Mouse (Mus musculus): Measurements from ENCODE around the gene Trak1. TPM values are rescaled to one million over a fixed set of nuclear protein-coding genes. Genes with fewer than 3 reads are reported as not detected.
"Not testable (repeated sequence)": the region's sequence is repeated elsewhere in the genome, so short reads cannot be mapped to it uniquely, and the experiment has no call there.

Gene Trak1
- polyA plus RNA-seq, 1 experiment from 2014 or later: 58.4 TPM

GRCm38 (mm10) chr9:121436501-121436900 lies 139.2 kb downstream of the Trak1 start:
- no peak for ATAC-seq (ENCODE audit: low FRiP score, low read depth)
- H3K9ac ChIP-seq: no peak overlapping the region
- no peaks in the 10 kb centered on the region for H3K36me3 ChIP-seq
- H3K4me2 ChIP-seq: no peak overlapping the region
- no peak overlapping the region for H3K27ac ChIP-seq (replicated peaks)
- H3K4me1 ChIP-seq (replicated peaks): peaks cover 6% of the 10 kb centered on the region; the same call in 1 of the 2 replicates
- no peaks in the 10 kb centered on the region for H3K27me3 ChIP-seq
- WGBS: 67% methylated on average over 1 of the region's 1 CpGs
- no peaks in the 10 kb centered on the region for H3K9me3 ChIP-seq
- H3K4me3 ChIP-seq: no peak overlapping the region

GRCm38 (mm10) chr9:121442145-121442544 lies 144.8 kb downstream of the Trak1 start:
- H3K4me2 ChIP-seq: no peak overlapping the region
- peaks cover 36% of the 10 kb centered on the region for H3K36me3 ChIP-seq
- no peak overlapping the region for H3K4me3 ChIP-seq
- H3K9ac ChIP-seq: no peak overlapping the region
- no peak overlapping the region for H3K27ac ChIP-seq (replicated peaks)
- H3K9me3 ChIP-seq: no peaks in the 10 kb centered on the region
- H3K27me3 ChIP-seq: no peaks in the 10 kb centered on the region
- H3K4me1 ChIP-seq (replicated peaks): no peaks in the 10 kb centered on the region
- ATAC-seq (ENCODE audit: low FRiP score, low read depth): no peak
- WGBS: 82% methylated on average over 1 of the region's 1 CpGs

- 0 out of 2 replicates have a peak overlapping the region, but pooled peaks have one; percentile 15 for H3K27ac ChIP-seq (replicated peaks)
Observed at GRCm38 (mm10) chr9:121443696-121444366, 146.5 kb downstream of the Trak1 start.

GRCm38 (mm10) chr9:121444367-121444707 lies 147.0 kb downstream of the Trak1 start:
- peak; percentile 7; the same call in 1 of the 2 replicates for ATAC-seq (ENCODE audit: low FRiP score, low read depth)
- Histone ChIP-seq H3K9me3 (no peaks in the 10 kb centered on the region), H3K27ac (replicated peaks) (0 out of 2 replicates have a peak overlapping the region, but pooled peaks have one; percentile 15), H3K36me3 (peaks cover 56% of the 10 kb centered on the region), H3K4me1 (replicated peaks) (no peaks in the 10 kb centered on the region), H3K9ac (no peak overlapping the region), H3K4me3 (no peak overlapping the region), H3K4me2 (no peak overlapping the region), H3K27me3 (no peaks in the 10 kb centered on the region)
- 58% methylated on average over 3 of the region's 3 CpGs for WGBS

More at GRCm38 (mm10) chr9:121443696-121444366, 146.5 kb downstream of the Trak1 start:
- peaks cover 51% of the 10 kb centered on the region for H3K36me3 ChIP-seq
- ATAC-seq (ENCODE audit: low FRiP score, low read depth): 0 out of 2 replicates have a peak, but pooled peaks have one; percentile 21
- H3K4me1 ChIP-seq (replicated peaks): no peaks in the 10 kb centered on the region
- H3K9me3 ChIP-seq: no peaks in the 10 kb centered on the region
- WGBS: 65% methylated on average over 31 of the region's 31 CpGs
- no peaks in the 10 kb centered on the region for H3K27me3 ChIP-seq
- no peak overlapping the region for H3K4me2 ChIP-seq
- H3K4me3 ChIP-seq: no peak overlapping the region
- H3K9ac ChIP-seq: no peak overlapping the region

GRCm38 (mm10) chr9:121445364-121445763 lies 148.1 kb downstream of the Trak1 start:
- Histone ChIP-seq H3K4me2 (no peak overlapping the region), H3K4me1 (replicated peaks) (no peaks in the 10 kb centered on the region), H3K9me3 (no peaks in the 10 kb centered on the region), H3K36me3 (peaks cover 62% of the 10 kb centered on the region), H3K4me3 (no peak overlapping the region), H3K27ac (replicated peaks) (no peak overlapping the region), H3K9ac (no peak overlapping the region), H3K27me3 (no peaks in the 10 kb centered on the region)
- ATAC-seq (ENCODE audit: low FRiP score, low read depth): no peak
- 98% methylated on average over 2 of the region's 2 CpGs for WGBS

- ATAC-seq (ENCODE audit: low FRiP score, low read depth): no peak
- Histone ChIP-seq H3K4me2 (no peak overlapping the region), H3K9me3 (no peaks in the 10 kb centered on the region), H3K9ac (no peak overlapping the region), H3K4me3 (no peak overlapping the region), H3K27me3 (no peaks in the 10 kb centered on the region), H3K27ac (replicated peaks) (no peak overlapping the region), H3K36me3 (peaks cover 71% of the 10 kb centered on the region), H3K4me1 (replicated peaks) (no peaks in the 10 kb centered on the region)
- WGBS: 83% methylated on average over 13 of the region's 13 CpGs
Observed at GRCm38 (mm10) chr9:121446431-121446831, 149.1 kb downstream of the Trak1 start.

- not testable (repeated sequence) for H3K4me2 ChIP-seq; H3K27me3 ChIP-seq; H3K4me1 ChIP-seq (replicated peaks); H3K27ac ChIP-seq (replicated peaks); H3K9ac ChIP-seq; H3K4me3 ChIP-seq; ATAC-seq (ENCODE audit: low FRiP score, low read depth); H3K9me3 ChIP-seq
- peaks cover 75% of the 10 kb centered on the region for H3K36me3 ChIP-seq
- 47% methylated on average over 9 of the region's 9 CpGs for WGBS
Observed at GRCm38 (mm10) chr9:121452342-121452942, 155.1 kb downstream of the Trak1 start.

- Histone ChIP-seq H3K4me1 (replicated peaks) (no peaks in the 10 kb centered on the region), H3K27ac (replicated peaks) (no peak overlapping the region), H3K4me2 (no peak overlapping the region), H3K27me3 (no peaks in the 10 kb centered on the region), H3K4me3 (no peak overlapping the region), H3K9me3 (no peaks in the 10 kb centered on the region), H3K9ac (no peak overlapping the region), H3K36me3 (peaks cover 60% of the 10 kb centered on the region)
- ATAC-seq (ENCODE audit: low FRiP score, low read depth): no peak
- 91% methylated on average over 3 of the region's 3 CpGs for WGBS
Observed at GRCm38 (mm10) chr9:121454891-121455290, 157.6 kb downstream of the Trak1 start.

GRCm38 (mm10) chr9:121456739-121457515 lies 159.6 kb downstream of the Trak1 start:
- Histone ChIP-seq H3K9ac (no peak overlapping the region), H3K4me3 (no peak overlapping the region), H3K4me2 (no peak overlapping the region), H3K4me1 (replicated peaks) (no peaks in the 10 kb centered on the region), H3K36me3 (peaks cover 62% of the 10 kb centered on the region), H3K27me3 (no peaks in the 10 kb centered on the region), H3K9me3 (no peaks in the 10 kb centered on the region), H3K27ac (replicated peaks) (no peak overlapping the region)
- WGBS: 91% methylated on average over 13 of the region's 13 CpGs
- no peak for ATAC-seq (ENCODE audit: low FRiP score, low read depth)

DNA sequence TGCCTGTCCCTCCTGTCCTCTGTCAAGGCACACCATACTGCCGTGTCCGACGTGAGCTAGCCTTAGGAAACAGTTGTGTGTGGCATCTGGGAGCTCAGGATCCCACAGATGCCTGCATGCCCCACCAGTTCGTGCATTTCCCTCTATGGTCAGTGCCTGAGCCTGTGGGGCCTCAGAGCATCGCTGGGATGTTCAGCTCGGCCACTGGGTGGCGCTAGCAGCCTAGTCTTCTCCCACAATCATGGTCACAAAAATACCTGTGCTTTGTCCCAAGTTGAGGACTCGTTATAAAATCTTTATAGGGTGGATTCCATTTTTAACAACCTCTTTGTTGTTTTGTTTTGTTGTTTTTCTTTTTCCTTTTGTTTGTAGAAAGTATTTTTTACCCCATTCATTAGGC lies 161.2 kb downstream of the Trak1 start:
- no peak overlapping the region for H3K4me2 ChIP-seq
- 31% methylated on average over 8 of the region's 8 CpGs for WGBS
- peaks cover 57% of the 10 kb centered on the region for H3K36me3 ChIP-seq
- ATAC-seq (ENCODE audit: low FRiP score, low read depth): no peak
- H3K4me1 ChIP-seq (replicated peaks): no peaks in the 10 kb centered on the region
- H3K27me3 ChIP-seq: no peaks in the 10 kb centered on the region
- H3K27ac ChIP-seq (replicated peaks): no peak overlapping the region
- H3K9me3 ChIP-seq: no peaks in the 10 kb centered on the region
- H3K9ac ChIP-seq: no peak overlapping the region
- H3K4me3 ChIP-seq: no peak overlapping the region

DNA sequence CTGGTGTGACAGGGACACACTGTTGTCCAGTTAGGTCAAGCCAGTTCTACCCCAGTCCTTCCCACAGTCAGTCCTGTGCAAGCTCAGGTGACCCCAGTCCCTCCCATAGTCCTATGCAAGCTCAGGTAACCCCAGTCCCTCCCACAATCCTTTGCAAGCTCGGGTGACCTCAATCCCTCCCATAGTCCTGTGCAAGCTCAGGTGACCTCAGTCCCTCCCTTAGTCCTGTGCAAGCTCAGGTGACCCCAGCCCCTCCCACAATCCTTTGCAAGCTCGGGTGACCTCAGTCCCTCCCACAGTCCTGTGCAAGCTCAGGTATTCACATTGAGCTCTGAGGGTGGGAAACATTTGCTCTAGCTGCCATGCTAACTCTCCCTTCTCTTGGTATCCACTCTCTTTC lies 162.6 kb downstream of the Trak1 start:
- peaks cover 45% of the 10 kb centered on the region for H3K36me3 ChIP-seq
- WGBS: 90% methylated on average over 2 of the region's 2 CpGs
- no peaks in the 10 kb centered on the region for H3K9me3 ChIP-seq
- no peak overlapping the region for H3K4me2 ChIP-seq
- no peak for ATAC-seq (ENCODE audit: low FRiP score, low read depth)
- no peak overlapping the region for H3K27ac ChIP-seq (replicated peaks)
- H3K27me3 ChIP-seq: no peaks in the 10 kb centered on the region
- no peaks in the 10 kb centered on the region for H3K4me1 ChIP-seq (replicated peaks)
- no peak overlapping the region for H3K4me3 ChIP-seq
- H3K9ac ChIP-seq: no peak overlapping the region

- H3K4me1 ChIP-seq (replicated peaks): no peaks in the 10 kb centered on the region
- H3K4me2 ChIP-seq: no peak overlapping the region
- H3K9ac ChIP-seq: no peak overlapping the region
- WGBS: 86% methylated on average over 16 of the region's 16 CpGs
- no peaks in the 10 kb centered on the region for H3K27me3 ChIP-seq
- no peaks in the 10 kb centered on the region for H3K9me3 ChIP-seq
- no peak overlapping the region for H3K4me3 ChIP-seq
- peaks cover 41% of the 10 kb centered on the region for H3K36me3 ChIP-seq
- H3K27ac ChIP-seq (replicated peaks): no peak overlapping the region
- ATAC-seq (ENCODE audit: low FRiP score, low read depth): no peak
Observed at GRCm38 (mm10) chr9:121460527-121460926, 163.2 kb downstream of the Trak1 start.
